Mouse (Mus musculus) erythroblast, embryonic 14.5 days (primary cell): Measurements from ENCODE around the gene Adam21.

Experiments used
- GATA1 ChIP-seq: IDR thresholded peaks from 2 replicates; pipeline ENCODE4 v1.6.1; 2012; ENCODE audit warnings: low read length, inconsistent platforms, mixed read lengths
- TAL1 ChIP-seq: IDR thresholded peaks from 3 replicates; pipeline ENCODE4 v1.6.1; 2012; ENCODE audit warnings: low read length, inconsistent platforms, mixed read lengths

DNA sequence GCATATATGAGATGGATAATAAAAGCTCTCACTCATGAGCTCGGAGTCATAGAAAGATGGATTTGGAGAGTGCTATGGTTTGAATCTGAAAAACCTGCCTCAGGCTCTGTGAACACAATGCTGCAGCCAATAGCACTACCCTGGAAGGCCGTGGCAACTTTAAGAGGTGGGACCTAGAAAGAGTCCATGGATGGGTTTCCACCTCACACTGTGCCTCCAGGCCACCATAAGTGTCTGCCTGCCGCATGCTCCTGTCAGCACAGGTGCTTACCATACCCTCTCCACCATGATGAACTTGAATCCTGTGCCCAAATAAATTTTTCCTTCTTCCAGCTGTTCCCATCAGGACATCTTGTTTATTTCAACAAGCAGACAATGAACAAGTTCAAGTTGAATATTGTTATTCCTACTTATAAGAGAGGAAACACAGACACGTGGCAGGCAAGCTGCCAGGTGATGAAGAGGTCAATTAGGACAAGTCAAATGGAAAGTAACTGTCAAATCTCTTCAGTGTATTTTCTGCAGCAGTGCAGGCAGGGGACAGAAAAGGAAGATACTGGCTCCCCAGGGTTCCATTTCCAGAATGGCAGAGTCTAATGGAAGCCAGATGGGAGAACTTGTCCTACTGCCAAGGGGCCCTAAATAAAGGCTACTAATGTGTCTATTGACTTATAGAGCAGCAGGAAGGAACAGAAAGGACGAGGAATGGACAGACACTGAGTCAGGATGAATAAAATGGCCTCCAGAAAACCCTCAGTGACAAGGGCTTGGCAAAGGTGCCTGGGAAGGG lies 36.9 kb upstream of the Adam21 start:
- TF ChIP-seq TAL1 (no peak), GATA1 (no peak)
